Mouse (Mus musculus) CD4-positive, CD25-positive, alpha-beta regulatory T cell, adult 2 months (primary cell): Measurements from ENCODE around the gene Nup214.

Experiments
- DNase-seq: peaks from one replicate; pipeline ENCODE4 v3.0.0-alpha.2; 2012; ENCODE audit warnings: low read depth, low spot score

The Nup214 gene

DNA sequence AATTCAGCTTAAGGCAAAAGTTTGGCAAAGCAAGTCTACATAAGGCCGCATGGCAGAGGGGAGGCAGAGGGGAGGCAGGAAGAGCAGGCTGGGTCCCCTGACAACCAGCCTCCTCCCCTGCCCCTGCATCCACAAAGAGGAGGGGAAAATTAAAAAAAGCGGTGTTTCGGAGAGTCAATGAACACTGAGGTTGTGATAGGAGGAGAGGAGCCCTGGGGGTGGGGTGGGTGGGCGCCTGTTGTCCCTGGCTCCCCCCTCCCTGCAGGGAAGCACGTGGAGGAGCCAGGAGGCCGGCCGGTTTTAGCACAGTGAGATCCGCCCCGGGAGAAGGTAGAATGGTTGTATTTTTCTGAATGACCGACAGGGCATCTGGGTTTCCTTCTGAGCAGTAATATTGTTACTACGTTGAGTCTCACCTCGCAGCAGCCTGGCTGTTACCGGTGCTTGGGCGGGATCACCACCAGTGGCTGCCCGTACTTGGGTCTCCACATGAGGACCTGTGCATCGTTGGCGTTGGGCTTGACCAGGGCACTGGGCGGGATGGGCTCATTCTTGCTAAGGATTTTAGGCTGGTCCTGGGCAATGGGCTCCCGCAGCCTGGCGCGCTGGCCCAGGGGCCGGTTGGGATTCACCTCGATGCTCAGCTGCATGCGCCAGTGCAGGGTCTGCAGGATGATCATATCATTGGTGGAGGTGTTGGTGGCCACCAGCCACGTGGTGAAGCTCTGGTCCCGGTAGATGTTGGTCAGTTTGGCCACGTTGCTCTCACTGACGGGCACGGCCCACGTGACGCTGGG is 94.8 kb downstream of the Nup214 start:
- no peak for DNase-seq

- peak; percentile 35 for DNase-seq
These were observed 96.5 kb downstream of the Nup214 start for GRCm38 (mm10) chr2:32070747-32071146.

DNA sequence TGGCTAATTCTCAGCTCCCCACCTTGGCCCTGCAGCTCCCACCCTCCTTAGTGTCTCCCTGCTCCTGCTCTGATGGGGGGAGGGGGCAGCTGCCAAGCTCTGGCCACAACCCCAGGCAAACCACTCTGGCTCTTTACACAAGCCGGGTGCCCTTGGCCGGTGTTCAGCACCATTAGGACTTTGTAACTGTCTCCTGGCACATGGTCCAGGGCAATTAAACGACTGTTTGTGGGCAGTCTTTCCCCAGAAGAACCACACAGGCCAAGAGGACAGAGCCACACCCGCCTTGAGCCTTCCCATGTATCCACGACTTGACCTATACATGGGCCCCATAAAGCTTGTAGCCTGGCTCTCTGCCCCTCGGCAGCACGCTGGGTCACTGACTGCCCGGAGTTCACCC is 100.2 kb downstream of the Nup214 start:
- no peak for DNase-seq

GRCm38 (mm10) chr2:32075368-32075767 is 101.1 kb downstream of the Nup214 start:
- no peak for DNase-seq

- peak; percentile 59 for DNase-seq
These were observed 103.5 kb downstream of the Nup214 start for GRCm38 (mm10) chr2:32077744-32078143.

DNA sequence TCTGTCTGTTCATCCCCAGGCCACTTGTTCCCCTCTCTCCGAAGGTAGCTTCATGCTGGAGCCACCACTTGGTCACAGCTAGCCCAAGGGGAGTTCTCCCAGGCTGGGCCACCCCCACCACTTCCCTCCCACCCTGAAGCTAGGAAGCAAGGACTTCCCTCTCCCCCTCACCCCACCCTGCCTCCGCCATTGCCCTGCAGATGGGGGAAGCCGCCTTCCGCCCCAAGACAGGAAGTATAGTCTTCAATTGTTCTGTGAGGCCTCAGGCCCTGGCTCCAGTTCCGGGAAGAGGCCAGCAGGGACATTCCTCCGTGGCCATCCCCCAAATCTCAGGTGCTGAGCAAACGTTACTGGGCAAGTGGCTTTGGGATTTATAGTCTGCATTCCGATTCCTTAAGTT is 104.3 kb downstream of the Nup214 start:
- DNase-seq = peak; percentile 74

DNA sequence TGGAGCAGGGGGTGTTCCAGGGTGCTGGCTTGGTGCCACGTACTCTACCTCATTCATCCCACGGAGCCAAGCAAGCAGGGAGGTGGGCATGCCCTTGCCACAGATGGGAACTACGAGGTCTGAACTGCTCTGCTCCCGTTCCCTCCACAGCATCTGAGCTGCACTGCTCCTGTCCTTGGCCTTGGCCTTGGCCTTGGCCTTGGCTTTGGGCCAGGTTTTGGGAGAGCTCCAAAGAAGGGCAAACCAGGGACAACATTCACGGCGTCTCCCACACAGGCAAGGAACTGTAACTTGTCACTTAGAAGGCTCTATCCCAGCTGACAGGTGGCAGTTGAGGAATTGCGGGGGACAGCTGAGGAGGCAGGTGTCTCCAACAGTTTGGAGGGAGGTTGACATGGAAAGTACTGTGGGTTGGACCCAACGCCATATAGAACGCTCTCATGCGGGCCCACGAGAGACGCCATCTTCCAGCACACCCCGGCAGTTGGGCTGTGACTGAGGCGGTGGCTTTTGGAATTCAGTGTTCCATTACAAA is 105.0 kb downstream of the Nup214 start:
- DNase-seq = no peak

DNA sequence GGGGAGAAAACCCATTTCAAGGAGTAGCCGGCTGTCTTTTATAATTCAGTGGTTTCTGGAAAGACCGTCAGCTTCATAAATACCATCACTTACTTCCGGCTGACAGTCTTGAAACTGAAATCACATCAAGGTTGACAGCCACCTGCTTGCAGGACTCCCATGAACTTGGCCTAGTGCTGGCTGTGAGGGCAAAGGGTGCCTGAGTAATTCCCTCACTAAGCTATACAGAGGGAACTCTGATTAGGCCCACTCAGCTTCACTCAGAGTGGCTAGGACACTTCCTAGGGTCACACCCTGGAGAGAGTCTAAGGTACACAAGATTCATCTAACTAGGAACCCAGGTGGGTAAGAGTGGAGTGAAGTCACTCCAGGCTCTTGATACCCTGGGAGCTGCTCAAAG is 106.4 kb downstream of the Nup214 start:
- DNase-seq = peak; percentile 65

GRCm38 (mm10) chr2:32081296-32081929 is 107.2 kb downstream of the Nup214 start:
- peak; percentile 46 for DNase-seq

DNA sequence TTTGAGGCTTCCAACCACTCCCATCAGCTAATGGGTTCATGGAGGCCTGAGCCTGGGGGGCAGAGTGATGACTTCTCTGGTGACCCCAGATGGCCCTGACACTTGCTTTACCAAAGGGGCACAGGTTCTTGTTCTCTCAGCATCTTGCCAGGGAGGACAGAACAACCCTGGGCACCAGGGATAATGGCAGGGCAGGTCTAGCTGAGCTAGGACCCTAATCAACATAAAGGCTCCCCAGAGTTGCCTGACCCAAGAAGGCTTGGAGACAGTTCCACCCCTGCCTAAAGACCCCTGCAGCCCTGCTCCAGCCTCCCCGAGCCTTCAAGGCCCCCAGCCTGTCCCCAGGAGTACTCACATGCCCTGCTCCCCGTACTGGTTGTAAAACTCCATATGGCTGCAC is 108.0 kb downstream of the Nup214 start:
- no peak for DNase-seq

DNA sequence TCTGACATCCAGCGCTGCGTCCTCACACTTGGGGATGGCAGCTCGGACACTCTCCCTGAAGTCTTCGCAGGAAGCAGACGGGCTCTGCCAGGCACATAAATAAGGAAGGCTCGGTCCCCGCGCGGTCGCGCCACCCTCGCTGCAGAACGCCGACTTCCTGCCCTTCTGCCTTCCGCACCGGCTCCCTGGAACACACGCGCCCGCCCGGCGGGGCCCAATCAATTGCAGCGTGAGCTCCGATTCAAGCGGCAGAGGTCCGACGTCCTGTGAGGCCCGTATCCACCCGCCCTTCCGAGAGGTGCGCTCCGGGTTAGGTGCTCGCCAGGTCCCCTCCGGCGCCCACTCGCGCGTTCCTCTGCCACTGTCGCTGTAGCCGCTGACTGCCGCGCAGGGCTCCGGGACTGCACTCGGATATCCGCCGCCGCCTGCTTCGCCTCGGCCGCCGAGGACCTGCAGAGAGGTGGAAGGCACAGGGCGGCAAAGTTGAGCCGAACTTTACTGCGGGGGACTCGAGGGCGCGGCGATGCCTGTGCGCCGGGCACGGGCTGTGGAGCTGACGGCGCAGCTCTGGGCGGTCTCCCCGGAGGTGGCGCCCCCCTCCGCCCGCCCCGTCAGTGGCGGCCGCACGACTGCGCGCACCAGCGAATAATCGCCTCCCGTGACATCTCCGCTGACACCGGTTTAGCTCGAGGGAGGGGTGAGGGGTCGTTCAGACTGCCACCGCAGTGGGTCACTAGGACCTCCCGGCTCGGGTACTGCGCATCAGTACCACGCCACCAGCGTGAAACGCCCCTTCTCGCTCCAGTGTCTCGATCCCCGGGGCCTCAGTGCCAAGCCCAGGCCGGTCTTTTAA is 109.1 kb downstream of the Nup214 start:
- peak; percentile 83 for DNase-seq

DNA sequence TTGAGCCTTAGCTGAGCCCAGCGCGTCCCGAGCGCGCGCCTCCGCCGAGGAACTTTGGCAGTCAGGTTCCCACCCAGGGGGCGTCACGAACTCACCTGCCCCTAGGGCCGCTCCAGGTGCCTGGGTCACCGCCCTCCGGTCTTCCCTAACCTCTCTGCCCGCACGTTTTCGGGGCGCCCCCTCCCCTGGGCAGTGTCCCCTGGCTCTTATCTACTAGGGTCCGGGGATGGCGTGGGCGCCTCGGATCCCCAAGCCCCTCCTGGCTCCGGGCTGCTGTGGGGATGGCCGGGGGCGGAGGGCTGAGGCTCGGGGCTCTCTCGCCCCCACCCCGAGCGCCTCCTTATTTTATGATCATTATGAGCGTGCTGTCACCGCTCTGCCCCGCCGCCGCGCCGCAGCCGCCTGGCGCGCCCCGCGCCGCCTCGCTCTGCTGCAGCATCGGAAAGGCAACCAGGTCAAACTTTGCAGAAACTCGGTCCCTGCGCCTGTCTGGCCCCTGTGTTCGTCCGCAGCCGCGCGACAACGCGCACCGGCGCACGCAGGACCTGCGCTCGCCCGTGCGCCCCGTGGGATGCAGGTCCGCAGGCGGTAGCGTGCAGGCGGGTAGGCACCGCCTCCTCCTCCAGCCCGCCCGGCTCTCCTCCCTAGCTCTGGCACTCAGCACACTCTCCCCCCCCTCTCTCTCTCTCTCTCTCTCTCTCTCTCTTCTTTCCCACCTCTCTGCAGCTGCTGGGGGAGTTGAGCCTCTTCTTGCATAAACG is 110.1 kb downstream of the Nup214 start, which contains the start of gene Fam78a:
Gene Fam78a, minus strand, starts transcription at position 747 of the 761 bp plus-strand sequence.
- peak; percentile 73 for DNase-seq

- DNase-seq = no peak
These were observed 110.6 kb downstream of the Nup214 start for GRCm38 (mm10) chr2:32084872-32085199.

DNA sequence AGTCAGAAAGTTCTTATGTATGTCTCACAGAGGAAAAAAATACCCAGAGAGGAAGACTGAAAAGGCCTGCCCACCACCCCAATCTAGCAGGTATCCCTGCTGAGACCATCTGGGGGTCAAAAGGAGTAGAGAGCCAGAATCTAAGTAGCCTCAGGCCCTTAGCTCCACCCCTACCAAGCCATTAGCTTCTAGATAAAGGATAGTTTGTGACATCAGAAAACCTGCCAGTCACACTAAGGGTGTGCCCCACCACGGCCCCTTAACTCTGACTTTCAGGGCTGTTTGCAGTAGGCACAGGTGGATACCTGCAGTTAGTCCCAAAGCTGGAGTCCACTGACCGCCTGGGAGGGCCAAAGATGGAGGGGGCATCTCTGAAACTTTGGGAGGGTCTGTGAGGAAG is 111.0 kb downstream of the Nup214 start:
- no peak for DNase-seq

GRCm38 (mm10) chr2:32087606-32088005 is 113.4 kb downstream of the Nup214 start:
- no peak for DNase-seq

- DNase-seq = peak; percentile 35
These were observed 114.2 kb downstream of the Nup214 start for GRCm38 (mm10) chr2:32088372-32088981.

DNA sequence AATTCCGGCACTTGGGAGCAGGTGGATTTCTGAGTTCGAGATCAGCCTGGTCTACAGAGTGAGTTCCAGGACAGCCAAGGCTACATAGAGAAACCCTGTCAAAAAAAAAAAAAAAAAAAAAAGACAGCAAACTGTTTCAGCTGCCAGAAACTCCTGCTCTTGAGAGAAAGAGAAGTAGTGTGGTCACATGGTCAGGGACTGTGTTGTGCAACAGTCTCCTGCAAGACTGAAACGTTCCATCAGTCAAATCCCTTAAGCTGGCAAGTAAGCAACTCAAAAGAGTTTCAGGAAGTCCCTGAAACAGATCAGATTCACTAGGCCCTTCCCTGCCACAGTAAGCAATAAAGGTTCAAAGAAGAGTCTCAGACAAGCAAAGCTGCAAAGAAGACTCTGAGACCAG is 115.4 kb downstream of the Nup214 start:
- no peak for DNase-seq

- DNase-seq = no peak
These were observed 115.9 kb downstream of the Nup214 start for GRCm38 (mm10) chr2:32090145-32090544.

DNA sequence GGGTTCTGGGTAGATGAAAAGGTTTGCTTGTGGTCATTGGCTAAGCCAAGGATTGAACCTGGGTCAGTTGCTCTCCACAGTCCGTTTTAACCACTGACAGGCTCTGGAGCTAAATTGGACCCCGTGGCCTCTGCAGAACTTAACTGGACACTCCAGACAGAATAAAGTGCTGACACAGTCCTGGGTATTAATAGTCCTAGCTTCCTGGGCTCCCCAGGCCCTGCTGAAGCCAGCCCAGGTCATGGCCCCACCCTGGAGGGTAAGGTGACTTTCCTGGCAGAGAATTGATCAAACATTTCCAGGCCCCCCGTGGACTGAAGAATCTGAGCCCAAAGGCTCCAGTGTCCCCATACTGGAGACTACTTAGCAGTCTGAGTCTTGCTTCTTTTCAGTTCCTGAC is 117.7 kb downstream of the Nup214 start:
- DNase-seq = no peak

GRCm38 (mm10) chr2:32094001-32094707 is 119.9 kb downstream of the Nup214 start:
- no peak for DNase-seq
